Mouse (Mus musculus) embryonic facial prominence, embryonic 15.5 days (tissue): ENCODE measurements around the gene Celf2. TPM values are rescaled to one million over a fixed set of nuclear protein-coding genes. Genes with fewer than 3 reads are reported as not detected.

Source experiments
- ATAC-seq: fragments of 200-750 bp; cut with Nextera tagmentation; 2 replicates; pipeline ENCODE4 v1.8.0; 2017; ENCODE audit warnings: low read depth, moderate TSS enrichment; ENCODE audit not compliant: insufficient number of reproducible peaks, low FRiP score, low TSS enrichment
- H3K27ac ChIP-seq: fragments of 300-500 bp; sonication (generic); replicated peaks from 2 replicates; pipeline ENCODE4 v1.5.1; 2015; ENCODE audit warnings: mild to moderate bottlenecking, inconsistent platforms
- H3K27me3 ChIP-seq: fragments of 300-500 bp; sonication (generic); 2 replicates; pipeline ENCODE4 v1.6.1; 2015; ENCODE audit warnings: inconsistent platforms
- H3K36me3 ChIP-seq: fragments of 300-500 bp; sonication (generic); 2 replicates; pipeline ENCODE4 v1.6.1; 2015; ENCODE audit warnings: mild to moderate bottlenecking, inconsistent platforms
- H3K4me1 ChIP-seq: fragments of 300-500 bp; sonication (generic); 2 replicates; pipeline ENCODE4 v1.6.1; 2015; ENCODE audit warnings: inconsistent platforms
- H3K4me2 ChIP-seq: fragments of 300-500 bp; sonication (generic); replicated peaks from 2 replicates; pipeline ENCODE4 v1.6.1; 2015; ENCODE audit warnings: mild to moderate bottlenecking, inconsistent platforms
- H3K4me3 ChIP-seq: fragments of 300-500 bp; sonication (generic); replicated peaks from 2 replicates; pipeline ENCODE4 v1.5.1; 2015; ENCODE audit warnings: mild to moderate bottlenecking, inconsistent platforms
- H3K9ac ChIP-seq: fragments of 300-500 bp; sonication (generic); 2 replicates; pipeline ENCODE4 v1.6.1; 2015; ENCODE audit warnings: inconsistent platforms
- H3K9me3 ChIP-seq: fragments of 300-500 bp; sonication (generic); replicated peaks from 2 replicates; pipeline ENCODE4 v1.6.1; 2016; ENCODE audit warnings: inconsistent platforms
- WGBS: fragments of 180-500 bp; shearing (Covaris S2); methylation state at CpG from one replicate; pipeline ENCODE4 v1.1.7; 2015; 5-methylcytosine and 5-hydroxymethylcytosine counted together
- polyA plus RNA-seq: library from polyadenylated mRNA; unstranded; fragments of >200 nt; fragmentation: Nextera tagmentation; extraction: Ambion mirVana; gene quantifications from 2 replicates; pipeline ENCODE4 v1.2.1, GENCODE M21; 2015

Gene Celf2
- polyA plus RNA-seq, 1 experiment from 2014 or later = 59.7 TPM

- Histone ChIP-seq H3K4me2 (no peak overlapping the region), H3K36me3 (no peaks in the 10 kb centered on the region), H3K9ac (no peak overlapping the region), H3K9me3 (no peaks in the 10 kb centered on the region), H3K4me1 (no peaks in the 10 kb centered on the region), H3K4me3 (no peak overlapping the region), H3K27me3 (no peaks in the 10 kb centered on the region), H3K27ac (no peak overlapping the region)
- 84% methylated on average over 11 of the region's 11 CpGs for WGBS
- no peak for ATAC-seq
Observed at GRCm38 (mm10) chr2:7173271-7174064, 335.9 kb downstream of the Celf2 start.

GRCm38 (mm10) chr2:7171087-7171696 is 338.2 kb downstream of the Celf2 start:
- 60% methylated on average over 8 of the region's 8 CpGs for WGBS
- H3K9me3 ChIP-seq = no peaks in the 10 kb centered on the region
- H3K4me3 ChIP-seq = no peak overlapping the region
- no peak overlapping the region for H3K4me2 ChIP-seq
- H3K27me3 ChIP-seq = no peaks in the 10 kb centered on the region
- no peaks in the 10 kb centered on the region for H3K4me1 ChIP-seq
- ATAC-seq = no peak
- H3K9ac ChIP-seq = no peak overlapping the region
- H3K27ac ChIP-seq = no peak overlapping the region
- no peaks in the 10 kb centered on the region for H3K36me3 ChIP-seq

GRCm38 (mm10) chr2:7165786-7166185 is 343.6 kb downstream of the Celf2 start:
- ATAC-seq = no peak
- no peak overlapping the region for H3K27ac ChIP-seq
- WGBS = 81% methylated on average over 3 of the region's 3 CpGs

GRCm38 (mm10) chr2:7160108-7160507 is 349.3 kb downstream of the Celf2 start:
- no peak overlapping the region for H3K27ac ChIP-seq
- no peaks in the 10 kb centered on the region for H3K9me3 ChIP-seq
- no peak overlapping the region for H3K9ac ChIP-seq
- no peaks in the 10 kb centered on the region for H3K27me3 ChIP-seq
- no peaks in the 10 kb centered on the region for H3K4me1 ChIP-seq
- H3K4me3 ChIP-seq = no peak overlapping the region
- 60% methylated on average over 6 of the region's 6 CpGs for WGBS
- H3K4me2 ChIP-seq = no peak overlapping the region
- H3K36me3 ChIP-seq = no peaks in the 10 kb centered on the region
- no peak for ATAC-seq

More at GRCm38 (mm10) chr2:7165786-7166185, 343.6 kb downstream of the Celf2 start:
- H3K27me3 ChIP-seq = no peaks in the 10 kb centered on the region
- no peak overlapping the region for H3K9ac ChIP-seq
- no peak overlapping the region for H3K4me3 ChIP-seq
- H3K4me1 ChIP-seq = no peaks in the 10 kb centered on the region
- no peak overlapping the region for H3K4me2 ChIP-seq
- no peaks in the 10 kb centered on the region for H3K36me3 ChIP-seq
- no peaks in the 10 kb centered on the region for H3K9me3 ChIP-seq

- H3K4me1 ChIP-seq = no peaks in the 10 kb centered on the region
- no peak overlapping the region for H3K4me3 ChIP-seq
- no peak overlapping the region for H3K9ac ChIP-seq
- no peaks in the 10 kb centered on the region for H3K36me3 ChIP-seq
- H3K4me2 ChIP-seq = no peak overlapping the region
- H3K27ac ChIP-seq = no peak overlapping the region
- ATAC-seq = no peak
- no peaks in the 10 kb centered on the region for H3K9me3 ChIP-seq
- 72% methylated on average over 3 of the region's 3 CpGs for WGBS
- H3K27me3 ChIP-seq = no peaks in the 10 kb centered on the region
Observed at GRCm38 (mm10) chr2:7147303-7147702, 362.1 kb downstream of the Celf2 start.

GRCm38 (mm10) chr2:7145541-7146043 is 363.8 kb downstream of the Celf2 start:
- ATAC-seq = no peak
- Histone ChIP-seq H3K27ac (no peak overlapping the region), H3K27me3 (no peaks in the 10 kb centered on the region), H3K36me3 (no peaks in the 10 kb centered on the region), H3K9ac (no peak overlapping the region), H3K9me3 (no peaks in the 10 kb centered on the region), H3K4me2 (no peak overlapping the region), H3K4me3 (no peak overlapping the region), H3K4me1 (no peaks in the 10 kb centered on the region)
- WGBS = 86% methylated on average over 4 of the region's 4 CpGs

GRCm38 (mm10) chr2:7144871-7145270 is 364.5 kb downstream of the Celf2 start:
- Histone ChIP-seq H3K4me1 (no peaks in the 10 kb centered on the region), H3K9ac (no peak overlapping the region), H3K36me3 (no peaks in the 10 kb centered on the region), H3K27me3 (no peaks in the 10 kb centered on the region), H3K4me2 (no peak overlapping the region), H3K4me3 (no peak overlapping the region), H3K9me3 (no peaks in the 10 kb centered on the region), H3K27ac (no peak overlapping the region)
- no peak for ATAC-seq
- 94% methylated on average over 1 of the region's 1 CpGs for WGBS

- 81% methylated on average over 2 of the region's 2 CpGs for whole genome bisulfite sequencing
- no peaks in the 10 kb centered on the region for H3K9me3 ChIP-seq
- no peaks in the 10 kb centered on the region for H3K36me3 ChIP-seq
- ATAC-seq = no peak
- H3K27ac ChIP-seq = no peak overlapping the region
- 0 out of 2 replicates have a peak, but pooled peaks cover 4% of the 10 kb centered on the region for H3K4me1 ChIP-seq
- H3K4me2 ChIP-seq = no peak overlapping the region
- no peaks in the 10 kb centered on the region for H3K27me3 ChIP-seq
- H3K4me3 ChIP-seq = no peak overlapping the region
- H3K9ac ChIP-seq = no peak overlapping the region
Observed at GRCm38 (mm10) chr2:7123366-7123765, 386.0 kb downstream of the Celf2 start.

- no peak overlapping the region for H3K4me2 ChIP-seq
- WGBS = 23% methylated on average over 2 of the region's 2 CpGs
- ATAC-seq = no peak
- no peak overlapping the region for H3K27ac ChIP-seq
- H3K9ac ChIP-seq = no peak overlapping the region
- H3K4me1 ChIP-seq = no peaks in the 10 kb centered on the region
- no peak overlapping the region for H3K4me3 ChIP-seq
- H3K36me3 ChIP-seq = no peaks in the 10 kb centered on the region
- no peaks in the 10 kb centered on the region for H3K9me3 ChIP-seq
- H3K27me3 ChIP-seq = no peaks in the 10 kb centered on the region
Observed at GRCm38 (mm10) chr2:7115801-7116200, 393.6 kb downstream of the Celf2 start.

- H3K4me3 ChIP-seq = no peak overlapping the region
- H3K9me3 ChIP-seq = no peaks in the 10 kb centered on the region
- H3K4me2 ChIP-seq = no peak overlapping the region
- no peak overlapping the region for H3K27ac ChIP-seq
- WGBS = 71% methylated on average over 3 of the region's 3 CpGs
- H3K27me3 ChIP-seq = no peaks in the 10 kb centered on the region
- no peak overlapping the region for H3K9ac ChIP-seq
- ATAC-seq = no peak
- no peaks in the 10 kb centered on the region for H3K4me1 ChIP-seq
- no peaks in the 10 kb centered on the region for H3K36me3 ChIP-seq
Observed at GRCm38 (mm10) chr2:7115161-7115560, 394.2 kb downstream of the Celf2 start.

GRCm38 (mm10) chr2:7113738-7114137 is 395.6 kb downstream of the Celf2 start:
- Histone ChIP-seq H3K4me1 (no peaks in the 10 kb centered on the region), H3K36me3 (no peaks in the 10 kb centered on the region), H3K27ac (no peak overlapping the region), H3K9ac (no peak overlapping the region), H3K4me2 (no peak overlapping the region), H3K27me3 (no peaks in the 10 kb centered on the region), H3K9me3 (no peaks in the 10 kb centered on the region), H3K4me3 (no peak overlapping the region)
- 76% methylated on average over 4 of the region's 4 CpGs for WGBS
- no peak for ATAC-seq
